In the genomic region with DNA sequence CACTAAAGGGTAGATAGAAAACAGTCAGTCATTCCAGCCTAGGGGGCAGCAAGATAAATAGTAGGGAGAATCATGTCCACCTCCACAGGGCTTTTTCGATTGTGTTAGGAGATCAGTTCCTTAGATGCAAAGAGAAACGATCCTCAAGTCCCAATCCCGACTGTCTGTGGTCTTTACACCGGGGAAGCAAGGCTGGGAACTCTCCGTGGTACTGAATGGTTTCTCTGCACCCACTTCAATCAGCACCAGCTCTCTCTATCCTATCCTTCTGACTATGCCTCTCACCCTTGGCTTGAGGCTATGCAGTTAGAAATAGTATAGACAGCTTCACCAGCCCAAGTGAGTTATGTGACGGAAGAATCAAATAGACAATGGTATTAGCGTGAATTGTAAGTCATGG, we compare ENCODE assay signal across 10 mouse cellular contexts. TPM values are rescaled to one million over a fixed set of nuclear protein-coding genes. Genes with fewer than 3 reads are reported as not detected.
DNase-seq lines count a peak whose midpoint lies in the region; ATAC-seq and TF ChIP-seq lines count a peak whose summit lies in the region.
"Had no signal": no experiment of that assay in that cellular context is flagged by ENCODE, and none has a peak within 500 bp of the region (broad histone marks: within the 10 kb centered on the region; RNA-seq: fewer than 3 reads in every experiment).

No protein-coding gene starts in this region.

- no peaks in the 10 kb centered on the region for H3K27me3 ChIP-seq in heart, embryonic 12.5 days (replicated peaks)
- no peaks in the 10 kb centered on the region for H3K27me3 ChIP-seq in limb, embryonic 14.5 days (ENCODE audit: control insufficient read depth, insufficient read depth, low read length)
- H3K27me3 ChIP-seq: limb, embryonic 12.5 days had no signal

- TF ChIP-seq POLR2A in limb, embryonic 14.5 days (IDR thresholded peaks at IDR 0.05; ENCODE audit: borderline replicate concordance, extremely low read depth, insufficient read depth, insufficient read length) = no peak

- H3K4me3 ChIP-seq in heart, embryonic 12.5 days = no peak overlapping the region
- H3K4me3 ChIP-seq in limb, embryonic 14.5 days (replicated peaks; ENCODE audit: low read length) = no peak overlapping the region
- H3K4me3 ChIP-seq: limb, embryonic 12.5 days had no signal

- DNase-seq in heart, postnatal 4 days = peak; percentile 70
- DNase-seq in 3T3-L1 (ENCODE audit: low read depth, low spot score) (peak; percentile 66), ZHBTc4 (ENCODE audit: low read depth, low spot score) (peak; percentile 77)
- DNase-seq in limb, embryonic 14.5 days (ENCODE audit: low spot score) = peak; percentile 84
- DNase-seq in cerebellum, postnatal 10 days = no peak
- no peak for DNase-seq in cerebellum, adult 11 months
- DNase-seq in left cerebral cortex, postnatal 10 days (ENCODE audit: extremely low spot score in 1 of 2, low spot score in 2 of 2) = no peak

- 14% methylated on average over 7 of the region's 7 CpGs for WGBS in heart, embryonic 12.5 days
- 17% methylated on average over 7 of the region's 7 CpGs for WGBS in limb, embryonic 14.5 days

- intact Hi-C loops in left cerebral cortex, postnatal 10 days (cut with DNase I) = no loop called here

- no peak for ATAC-seq in heart, embryonic 12.5 days (ENCODE audit: insufficient number of reproducible peaks, low FRiP score)
- ATAC-seq in limb, embryonic 14.5 days (ENCODE audit: low FRiP score, low read depth) = no peak
- ATAC-seq: forebrain, embryonic 16.5 days had no signal

- H3K36me3 ChIP-seq in heart, embryonic 12.5 days = no peaks in the 10 kb centered on the region
- no peaks in the 10 kb centered on the region for H3K36me3 ChIP-seq in limb, embryonic 14.5 days (ENCODE audit: control insufficient read depth, insufficient read depth, low read length)
- H3K36me3 ChIP-seq: limb, embryonic 12.5 days had no signal

- H3K9me3 ChIP-seq in heart, embryonic 12.5 days (replicated peaks) = no peaks in the 10 kb centered on the region
- no peaks in the 10 kb centered on the region for H3K9me3 ChIP-seq in limb, embryonic 14.5 days (ENCODE audit: control insufficient read depth, low read length)
- H3K9me3 ChIP-seq: limb, embryonic 12.5 days had no signal

- 0 out of 2 replicates have a peak, but pooled peaks cover 3% of the 10 kb centered on the region for H3K4me1 ChIP-seq in heart, embryonic 12.5 days (replicated peaks)
- H3K4me1 ChIP-seq in limb, embryonic 14.5 days (ENCODE audit: control insufficient read depth, insufficient read depth, low read length) = no peaks in the 10 kb centered on the region
- H3K4me1 ChIP-seq: limb, embryonic 12.5 days had no signal

- H3K27ac ChIP-seq in heart, embryonic 12.5 days (ENCODE audit: poor library complexity, severe bottlenecking) = no peak overlapping the region
- H3K27ac ChIP-seq in limb, embryonic 14.5 days (replicated peaks; ENCODE audit: low read depth, low read length) = no peak overlapping the region
- H3K27ac ChIP-seq: limb, embryonic 12.5 days had no signal

- H3K4me2 ChIP-seq in heart, embryonic 12.5 days = no peak overlapping the region
- H3K4me2 ChIP-seq in limb, embryonic 14.5 days (replicated peaks; ENCODE audit: low read depth, low read length, severe bottlenecking) = no peak overlapping the region
- H3K4me2 ChIP-seq: limb, embryonic 12.5 days had no signal

- H3K9ac ChIP-seq in heart, embryonic 12.5 days = no peak overlapping the region
- H3K9ac ChIP-seq in limb, embryonic 14.5 days (ENCODE audit: low read depth, low read length, severe bottlenecking) = no peak overlapping the region
- H3K9ac ChIP-seq: limb, embryonic 12.5 days had no signal

RNA-seq across cellular contexts. Expression of gene Saysd1, which starts 44.8 kb away (rescaled TPM):
- 1 to 10 TPM; 2.7 to 3.4 TPM for total RNA-seq in heart, postnatal 4 days (2021)
- 7.3 and 7.9 TPM in 2 replicates for polyA plus RNA-seq in heart, embryonic 12.5 days (2016; fragmentation: Nextera tagmentation; extraction: Ambion mirVana)
- polyA plus RNA-seq in limb, embryonic 14.5 days (2012; rRNA removed) = 8.9 and 9.7 TPM in 2 replicates
- polyA plus RNA-seq in limb, embryonic 14.5 days (2014; fragmentation: Nextera tagmentation; extraction: Ambion mirVana) = 14.1 and 15.6 TPM in 2 replicates
- total RNA-seq in left cerebral cortex, postnatal 10 days (2021) = 1 to 10 TPM; 4.6 to 4.8 TPM

Comparison
In these comparisons a context has a peak if more than half of its experiments do, and no peak if none do; other contexts are left out.
1. DNase-seq: peak in heart, postnatal 4 days (single experiment), 3T3-L1 (single experiment), ZHBTc4 (single experiment) and limb, embryonic 14.5 days (single experiment); none in cerebellum, postnatal 10 days (0 of 2), cerebellum, adult 11 months (single experiment) and left cerebral cortex, postnatal 10 days (0 of 2).